Mouse (Mus musculus) layer of hippocampus, postnatal 36 days (tissue): ENCODE results near the gene Kctd20. TPM values are rescaled to one million over a fixed set of nuclear protein-coding genes. Genes with fewer than 3 reads are reported as not detected.

Experiments used
- total RNA-seq, 2 experiments: library from RNA; stranded (reverse); gene quantifications; 2 replicates each; pipeline ENCODE4 v1.2.3; 2021

The Kctd20 gene
- total RNA-seq, 2 experiments from 2014 or later: 64.5 to 74.5 TPM

Other genes starting within 250 kb of the Kctd20 start
- gene AC170998.1, start 225.9 kb upstream of the Kctd20 start, total RNA-seq: 1 to 10 TPM; 1.4 to 1.8 TPM
- 1 to 10 TPM in 1 of 2 experiments, under 1 TPM in 1; 0.60 to 1.1 TPM for gene Mapk13, start 182.7 kb upstream of the Kctd20 start, total RNA-seq
- 10 to 100 TPM; 39.4 to 45.4 TPM for gene Brpf3, start 150.9 kb upstream of the Kctd20 start, total RNA-seq
- gene Pnpla1, start 93.5 kb upstream of the Kctd20 start, total RNA-seq: under 1 TPM; 0.38 to 0.42 TPM
- 1 to 10 TPM; 3.2 to 4.6 TPM for gene 4930539E08Rik, start 36.6 kb upstream of the Kctd20 start, total RNA-seq
- gene Pxt1, start 8.1 kb upstream of the Kctd20 start, total RNA-seq: not detected
- 10 to 100 TPM; 51.7 to 55.6 TPM for gene Stk38, start 56.0 kb downstream of the Kctd20 start, total RNA-seq
- gene Srsf3, start 80.7 kb downstream of the Kctd20 start, total RNA-seq: 100 to 1,000 TPM; 141 to 147 TPM
- gene Cdkn1a, start 139.0 kb downstream of the Kctd20 start, total RNA-seq: 10 to 100 TPM; 12.9 to 16.7 TPM
- gene Rab44, start 162.2 kb downstream of the Kctd20 start, total RNA-seq: not detected